Mouse (Mus musculus): ENCODE measurements around the gene Dnmt3a. TPM values are rescaled to one million over a fixed set of nuclear protein-coding genes. Genes with fewer than 3 reads are reported as not detected.

Dnmt3a gene
- polyA plus RNA-seq (2012; rRNA removed), result 14.6 and 14.7 TPM in 2 replicates

GRCm38 (mm10) chr12:3805852-3806251 is at the start of gene Dnmt3a:
Dnmt3a (plus strand) TSS chr12:3806007.
- H3K4me3 ChIP-seq (replicated peaks; ENCODE audit: extremely low read depth, low read depth, low read length), result peak within 1 kb of the TSS; percentile 64
- TF ChIP-seq POLR2A (IDR thresholded peaks at IDR 0.05; ENCODE audit: borderline replicate concordance, extremely low read depth, low read depth, low read length) (no peak), CTCF (IDR thresholded peaks at IDR 0.05; ENCODE audit: insufficient read depth, low read length) (no peak)
- H3K4me1 ChIP-seq (ENCODE audit: control insufficient read depth, insufficient read depth, low read length), result peaks cover 16% of the 10 kb centered on the region
- DNase-seq, result no peak
- 30% methylated on average over 4 of the region's 4 CpGs for WGBS

DNA sequence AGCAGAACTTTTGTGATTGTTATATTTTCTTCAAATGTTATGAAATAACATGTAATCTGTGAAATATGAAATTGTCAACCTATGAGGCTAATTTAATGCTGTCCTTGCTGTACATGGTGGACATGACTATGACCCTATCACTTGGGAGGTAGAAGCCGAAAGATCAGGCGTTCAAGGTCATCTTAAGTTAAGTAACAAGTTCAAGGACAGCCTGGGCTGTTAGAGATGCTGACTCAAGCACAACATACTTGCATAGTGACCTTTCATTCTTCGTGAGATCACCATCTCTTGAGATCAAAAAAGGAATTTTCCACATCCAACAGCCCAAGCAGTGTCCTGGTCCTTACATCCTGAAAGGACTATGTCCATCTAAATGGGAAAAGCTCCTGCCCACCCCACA is 49.6 kb upstream of the Dnmt3a start:
- no peak overlapping the region for H3K4me3 ChIP-seq (replicated peaks; ENCODE audit: extremely low read depth, low read depth, low read length)
- WGBS, result 89% methylated on average over 3 of the region's 3 CpGs
- H3K4me1 ChIP-seq (ENCODE audit: control insufficient read depth, insufficient read depth, low read length), result peaks cover 3% of the 10 kb centered on the region
- no peak for DNase-seq
- TF ChIP-seq CTCF (IDR thresholded peaks at IDR 0.05; ENCODE audit: insufficient read depth, low read length) (no peak), POLR2A (IDR thresholded peaks at IDR 0.05; ENCODE audit: borderline replicate concordance, extremely low read depth, low read depth, low read length) (no peak)

DNA sequence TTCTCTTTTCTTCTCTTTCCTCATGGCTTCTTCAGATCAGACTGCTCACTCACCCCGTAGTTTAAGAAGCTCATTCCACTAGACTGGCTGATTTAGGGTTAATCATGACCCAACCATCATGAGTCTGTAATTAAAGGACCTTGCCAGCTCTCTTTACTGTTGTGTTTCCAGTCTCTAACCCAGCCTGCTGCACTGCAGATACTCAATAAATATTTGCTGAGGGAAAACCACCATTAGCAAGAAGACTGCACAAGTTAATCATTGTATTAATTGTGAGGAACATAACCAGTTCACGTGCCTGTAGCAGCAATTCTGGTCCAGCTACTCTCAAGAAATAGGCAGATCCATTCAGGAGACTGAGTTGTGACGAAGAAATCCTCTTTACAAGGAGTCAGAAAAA is 47.7 kb upstream of the Dnmt3a start:
- peaks cover 3% of the 10 kb centered on the region for H3K4me1 ChIP-seq (ENCODE audit: control insufficient read depth, insufficient read depth, low read length)
- 81% methylated on average over 3 of the region's 3 CpGs for WGBS
- TF ChIP-seq POLR2A (IDR thresholded peaks at IDR 0.05; ENCODE audit: borderline replicate concordance, extremely low read depth, low read depth, low read length) (no peak), CTCF (IDR thresholded peaks at IDR 0.05; ENCODE audit: insufficient read depth, low read length) (no peak)
- H3K4me3 ChIP-seq (replicated peaks; ENCODE audit: extremely low read depth, low read depth, low read length), result no peak overlapping the region
- no peak for DNase-seq

DNA sequence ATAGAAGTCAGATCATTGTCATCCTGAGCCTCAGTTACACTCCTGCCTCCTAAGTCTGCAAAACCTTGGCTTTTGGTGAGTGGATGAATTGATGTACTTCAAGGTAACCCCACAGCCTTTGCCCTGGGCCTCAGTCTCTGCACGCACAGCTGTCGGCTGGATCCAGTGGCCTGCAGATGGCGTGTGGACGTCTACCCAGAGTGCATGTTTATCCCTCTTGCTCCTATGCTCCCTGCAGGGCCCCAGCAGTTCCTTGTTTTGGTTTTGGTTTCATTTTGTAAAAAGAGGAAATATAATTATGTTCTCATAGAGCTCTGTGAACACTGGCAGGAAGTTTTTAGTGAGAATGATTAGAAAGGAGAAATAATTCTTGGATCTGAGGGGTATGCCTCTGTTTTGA is 46.4 kb upstream of the Dnmt3a start:
- peak; percentile 34 for DNase-seq
- Histone ChIP-seq H3K4me3 (replicated peaks; ENCODE audit: extremely low read depth, low read depth, low read length) (no peak overlapping the region), H3K4me1 (ENCODE audit: control insufficient read depth, insufficient read depth, low read length) (peaks cover 6% of the 10 kb centered on the region)
- TF ChIP-seq CTCF (IDR thresholded peaks at IDR 0.05; ENCODE audit: insufficient read depth, low read length) (peak; percentile 75), POLR2A (IDR thresholded peaks at IDR 0.05; ENCODE audit: borderline replicate concordance, extremely low read depth, low read depth, low read length) (no peak)
- 7% methylated on average over 4 of the region's 4 CpGs for WGBS

GRCm38 (mm10) chr12:3760876-3761590 is 44.8 kb upstream of the Dnmt3a start:
- no peak for TF ChIP-seq CTCF (IDR thresholded peaks at IDR 0.05; ENCODE audit: insufficient read depth, low read length)
- TF ChIP-seq POLR2A (IDR thresholded peaks at IDR 0.05; ENCODE audit: borderline replicate concordance, extremely low read depth, low read depth, low read length), result no peak
- DNase-seq, result no peak
- H3K4me1 ChIP-seq (ENCODE audit: control insufficient read depth, insufficient read depth, low read length), result peaks cover 7% of the 10 kb centered on the region
- 88% methylated on average over 4 of the region's 4 CpGs for WGBS
- H3K4me3 ChIP-seq (replicated peaks; ENCODE audit: extremely low read depth, low read depth, low read length), result no peak overlapping the region

- no peak overlapping the region for H3K4me3 ChIP-seq (replicated peaks; ENCODE audit: extremely low read depth, low read depth, low read length)
- no peak for TF ChIP-seq CTCF (IDR thresholded peaks at IDR 0.05; ENCODE audit: insufficient read depth, low read length)
- TF ChIP-seq POLR2A (IDR thresholded peaks at IDR 0.05; ENCODE audit: borderline replicate concordance, extremely low read depth, low read depth, low read length), result no peak
- DNase-seq, result no peak
- H3K4me1 ChIP-seq (ENCODE audit: control insufficient read depth, insufficient read depth, low read length), result peaks cover 7% of the 10 kb centered on the region
- 64% methylated on average over 6 of the region's 6 CpGs for WGBS
Measured at GRCm38 (mm10) chr12:3761591-3762295, 44.1 kb upstream of the Dnmt3a start.

DNA sequence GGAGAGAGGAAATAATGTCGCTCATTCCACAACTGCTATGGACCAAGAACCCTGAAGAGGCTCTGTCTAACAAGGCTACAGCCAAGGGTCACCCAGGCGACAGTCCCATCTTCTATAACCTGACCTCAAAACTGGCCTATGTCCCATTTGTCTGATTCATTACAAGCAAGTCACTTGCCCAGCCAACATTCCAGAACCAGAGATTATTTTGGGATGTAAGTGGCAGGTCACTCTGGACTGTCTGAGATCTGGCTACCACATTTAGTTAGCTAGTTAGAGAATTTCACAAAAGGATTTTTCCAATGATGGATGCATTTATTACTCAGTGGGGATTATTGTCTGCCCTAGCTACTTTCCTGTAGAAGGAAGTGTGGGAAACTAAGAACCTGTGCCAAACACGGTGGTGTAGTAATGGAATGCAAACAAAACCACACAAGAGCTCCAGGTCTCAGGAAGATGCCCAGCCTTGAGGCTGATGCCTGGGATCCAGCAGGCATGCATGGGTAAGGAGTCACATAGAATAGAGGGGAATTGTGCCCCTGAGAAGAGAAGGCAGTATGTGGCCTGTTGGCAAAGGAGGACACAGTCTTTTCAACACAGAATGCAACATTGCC is 41.5 kb upstream of the Dnmt3a start:
- 45% methylated on average over 3 of the region's 3 CpGs for WGBS
- Histone ChIP-seq H3K4me3 (replicated peaks; ENCODE audit: extremely low read depth, low read depth, low read length) (no peak overlapping the region), H3K4me1 (ENCODE audit: control insufficient read depth, insufficient read depth, low read length) (peaks cover 5% of the 10 kb centered on the region)
- no peak for DNase-seq
- TF ChIP-seq POLR2A (IDR thresholded peaks at IDR 0.05; ENCODE audit: borderline replicate concordance, extremely low read depth, low read depth, low read length) (no peak), CTCF (IDR thresholded peaks at IDR 0.05; ENCODE audit: insufficient read depth, low read length) (no peak)

DNA sequence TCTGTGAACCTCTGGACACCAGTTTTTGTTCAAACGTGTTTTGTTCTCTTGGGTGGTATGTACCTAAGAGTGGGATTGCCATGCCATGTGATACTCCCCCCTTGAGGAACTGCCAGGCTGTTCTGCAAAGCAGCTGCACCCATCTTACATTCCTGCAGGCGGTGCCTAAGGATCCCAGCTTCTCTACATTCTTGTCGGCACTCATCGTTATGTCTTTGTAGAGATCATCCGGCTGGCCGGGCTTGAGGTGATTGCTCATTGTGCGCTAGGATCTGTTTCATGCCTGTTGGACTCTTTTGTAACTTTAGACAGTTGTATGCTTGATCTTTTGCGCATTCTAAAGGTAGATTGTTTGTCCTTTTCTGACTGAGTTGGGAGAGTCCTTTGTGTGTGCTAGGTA is 38.4 kb upstream of the Dnmt3a start:
- no peak for DNase-seq
- Histone ChIP-seq H3K4me1 (ENCODE audit: control insufficient read depth, insufficient read depth, low read length) (peaks cover 4% of the 10 kb centered on the region), H3K4me3 (replicated peaks; ENCODE audit: extremely low read depth, low read depth, low read length) (no peak overlapping the region)
- TF ChIP-seq POLR2A (IDR thresholded peaks at IDR 0.05; ENCODE audit: borderline replicate concordance, extremely low read depth, low read depth, low read length) (no peak), CTCF (IDR thresholded peaks at IDR 0.05; ENCODE audit: insufficient read depth, low read length) (no peak)
- 72% methylated on average over 8 of the region's 8 CpGs for WGBS

DNA sequence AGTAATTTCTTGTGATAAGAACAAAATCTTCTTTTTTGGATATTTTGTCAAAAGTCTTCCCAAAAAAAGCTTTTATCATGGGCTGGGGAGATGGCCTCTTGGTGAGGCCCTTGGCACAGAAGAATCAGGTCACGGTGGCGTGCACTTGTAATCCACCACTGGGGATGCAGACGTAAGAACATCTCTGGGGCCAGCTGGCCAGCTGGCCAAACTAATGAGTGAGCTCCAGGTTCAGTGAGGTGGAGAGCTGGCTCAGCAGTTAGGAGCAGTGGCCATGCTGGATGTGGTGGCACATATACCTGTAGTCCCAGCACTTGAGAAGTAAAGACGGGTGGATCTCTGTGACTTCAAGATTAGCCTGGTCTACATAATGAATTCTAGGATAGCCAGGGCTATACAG is 37.4 kb upstream of the Dnmt3a start:
- no peak overlapping the region for H3K4me3 ChIP-seq (replicated peaks; ENCODE audit: extremely low read depth, low read depth, low read length)
- 94% methylated on average over 4 of the region's 4 CpGs for WGBS
- TF ChIP-seq CTCF (IDR thresholded peaks at IDR 0.05; ENCODE audit: insufficient read depth, low read length), result no peak
- TF ChIP-seq POLR2A (IDR thresholded peaks at IDR 0.05; ENCODE audit: borderline replicate concordance, extremely low read depth, low read depth, low read length), result no peak
- peaks cover 4% of the 10 kb centered on the region for H3K4me1 ChIP-seq (ENCODE audit: control insufficient read depth, insufficient read depth, low read length)
- DNase-seq, result no peak

Data from lung, adult 2 months (tissue).